Mouse (Mus musculus) lung, postnatal 36 days (tissue): ENCODE data around the gene Gm29133.

Source experiments
- DNase-seq: peaks from one replicate; pipeline ENCODE4 v3.0.0; 2022; ENCODE audit warnings: mixed read lengths

Gm29133 gene

DNA sequence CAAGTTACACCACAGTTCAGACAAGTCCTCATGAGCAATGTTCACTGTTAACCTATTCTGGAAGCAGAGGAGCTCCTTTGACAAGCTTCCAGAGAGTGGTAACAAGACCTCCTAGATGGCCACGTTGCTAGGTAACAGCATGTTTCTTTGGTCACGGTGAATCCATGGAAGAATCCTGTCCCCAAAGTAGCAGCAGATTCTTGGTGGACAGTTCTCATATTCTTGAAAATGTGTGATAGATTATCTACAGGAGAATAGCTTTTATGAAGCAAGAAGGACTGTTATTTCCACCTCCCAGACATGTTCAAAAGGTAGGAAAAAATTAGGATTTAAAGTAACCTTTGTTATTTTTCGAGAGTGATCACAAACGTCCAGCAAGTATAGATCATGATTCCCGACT is at the start of gene Gm29133:
Gm29133 (plus strand) TSS at position 301 of the 400 bp plus-strand sequence.
- no peak for DNase-seq

- no peak for DNase-seq
Measured at GRCm38 (mm10) chr3:75699088-75699487, 48.9 kb upstream of the Gm29133 start.

GRCm38 (mm10) chr3:75701336-75701735 is 46.7 kb upstream of the Gm29133 start:
- DNase-seq = no peak

- no peak for DNase-seq
Measured at GRCm38 (mm10) chr3:75706536-75706935, 41.5 kb upstream of the Gm29133 start.

GRCm38 (mm10) chr3:75713678-75714295 is 34.2 kb upstream of the Gm29133 start:
- peak; percentile 16 for DNase-seq

- DNase-seq = peak; percentile 56
Measured at GRCm38 (mm10) chr3:75720663-75721062, 27.3 kb upstream of the Gm29133 start.

DNA sequence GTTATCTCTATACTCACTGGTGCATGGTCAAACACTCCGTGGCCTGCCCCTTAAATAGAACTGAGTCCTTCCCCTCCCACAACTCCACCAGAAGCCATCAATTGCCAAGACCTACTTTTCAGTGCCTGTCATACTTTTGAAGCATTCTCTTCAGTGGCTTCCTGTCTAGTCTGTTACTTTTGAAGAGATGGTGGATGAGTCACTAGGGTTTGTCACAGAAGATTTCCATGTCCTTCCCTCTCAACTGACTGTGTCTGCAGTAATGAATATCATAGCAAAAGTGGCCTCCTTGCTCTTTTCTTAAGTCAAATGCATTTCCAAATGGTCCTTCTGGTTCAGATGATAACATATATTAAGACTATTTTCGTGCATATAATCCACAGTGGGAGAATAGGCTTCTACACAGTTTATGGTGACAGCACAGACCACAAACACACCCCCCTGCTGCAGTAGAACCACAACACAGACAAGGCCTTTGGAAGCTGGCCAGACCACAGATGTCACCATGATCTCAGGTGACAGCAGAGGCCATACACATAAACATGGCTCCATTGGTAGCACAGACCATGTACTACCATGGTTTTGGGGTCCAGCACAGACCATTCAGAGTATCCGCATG is 16.9 kb upstream of the Gm29133 start:
- peak; percentile 6 for DNase-seq

GRCm38 (mm10) chr3:75743664-75744437 is 4.1 kb upstream of the Gm29133 start:
- no peak for DNase-seq

GRCm38 (mm10) chr3:75745343-75745742 is 2.7 kb upstream of the Gm29133 start:
- DNase-seq = peak; percentile 6

DNA sequence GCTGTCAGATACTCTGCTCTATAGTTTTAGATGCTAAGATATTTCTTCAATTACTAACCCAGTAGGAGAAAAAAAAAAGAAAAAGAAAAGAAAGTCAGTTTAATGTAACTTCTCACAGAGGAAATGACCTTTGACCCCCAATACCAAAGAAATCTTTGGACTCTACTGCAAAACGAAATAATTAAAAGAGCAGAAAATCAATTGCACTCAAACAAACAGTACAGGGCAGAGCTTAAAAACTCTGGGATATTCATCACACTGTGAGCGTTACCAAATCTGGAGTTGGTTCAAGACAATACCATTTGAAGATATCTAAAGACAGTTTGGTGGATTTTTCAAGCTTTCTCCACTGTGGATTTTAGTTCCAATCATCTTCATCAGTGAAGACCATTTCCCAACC is 15.4 kb downstream of the Gm29133 start:
- no peak for DNase-seq

GRCm38 (mm10) chr3:75774253-75774652 is 26.3 kb downstream of the Gm29133 start:
- no peak for DNase-seq

- no peak for DNase-seq
Measured at GRCm38 (mm10) chr3:75808001-75808400, 60.0 kb downstream of the Gm29133 start.

DNA sequence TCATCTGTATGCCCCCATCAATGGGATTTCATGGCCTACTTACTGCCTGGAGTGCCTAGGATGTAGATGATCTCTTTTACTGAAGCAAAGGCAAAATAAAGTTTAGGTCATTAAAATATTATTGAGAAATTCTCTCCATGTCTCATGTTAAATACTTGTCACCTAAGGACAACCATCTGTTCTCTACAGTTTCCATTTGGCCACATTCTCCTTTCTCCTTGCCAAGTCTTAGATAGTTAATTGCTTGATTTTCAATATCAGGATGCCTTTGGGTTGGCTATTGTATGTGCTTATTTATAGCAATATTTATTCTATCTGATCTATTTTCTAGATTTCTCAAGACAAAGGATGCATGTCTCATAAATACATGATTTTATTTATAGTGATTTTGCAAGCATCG is 75.9 kb downstream of the Gm29133 start:
- DNase-seq = no peak

- no peak for DNase-seq
Measured at GRCm38 (mm10) chr3:75824458-75824857, 76.5 kb downstream of the Gm29133 start.

GRCm38 (mm10) chr3:75834827-75835226 is 86.8 kb downstream of the Gm29133 start:
- DNase-seq = no peak

GRCm38 (mm10) chr3:75835286-75835967 is 87.4 kb downstream of the Gm29133 start:
- DNase-seq = peak; percentile 25
